ENCODE assay signal across 8 mouse cellular contexts in the genomic region with DNA sequence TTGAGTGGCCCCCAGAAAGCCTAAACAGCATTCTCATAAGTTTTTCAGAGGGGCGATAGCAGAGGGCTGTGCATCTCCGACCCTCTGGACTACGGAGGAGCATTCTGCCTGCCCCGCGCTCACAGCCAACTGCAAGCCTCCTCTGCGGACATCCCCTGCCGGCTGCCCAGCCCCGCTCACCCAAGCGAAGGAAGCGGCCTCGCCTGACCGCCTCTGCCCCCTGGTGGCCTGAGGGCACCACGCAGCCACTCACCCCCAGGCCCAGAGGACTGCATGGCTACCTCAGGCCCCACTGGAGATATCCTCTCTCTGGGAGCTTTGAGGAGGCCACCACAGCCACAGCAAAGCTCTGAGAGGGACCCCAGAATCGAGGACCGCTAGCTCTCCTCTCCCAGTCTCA. TPM values are rescaled to one million over a fixed set of nuclear protein-coding genes. Genes with fewer than 3 reads are reported as not detected.
DNase-seq lines count a peak whose midpoint lies in the region; ATAC-seq and TF ChIP-seq lines count a peak whose summit lies in the region.

No protein-coding gene starts in this region.

- H3K9me3 ChIP-seq in ES-E14 (ENCODE audit: control insufficient read depth, insufficient read depth, low read depth, low read length) = no peaks in the 10 kb centered on the region
- no peaks in the 10 kb centered on the region for H3K9me3 ChIP-seq in forebrain, embryonic 14.5 days (replicated peaks; ENCODE audit: control insufficient read depth, low read length)
- H3K9me3 ChIP-seq in lung, embryonic 16.5 days (ENCODE audit: control insufficient read depth, low read length) = no peaks in the 10 kb centered on the region

- H3K36me3 ChIP-seq in ES-E14 (ENCODE audit: control insufficient read depth, insufficient read depth, low read length, poor library complexity, severe bottlenecking) = no peaks in the 10 kb centered on the region
- no peaks in the 10 kb centered on the region for H3K36me3 ChIP-seq in forebrain, embryonic 14.5 days (ENCODE audit: control insufficient read depth, insufficient read depth, low read length)
- no peaks in the 10 kb centered on the region for H3K36me3 ChIP-seq in lung, embryonic 16.5 days (ENCODE audit: control insufficient read depth, insufficient read depth, low read length)

- peak overlapping the region in 1 of 2 experiments; percentile 23; a peak in 1 of 4 replicates for H3K4me3 ChIP-seq in ES-E14 (ENCODE audit: insufficient read depth in 1 of 2, low read depth in 1 of 2, low read length in 2 of 2, poor library complexity in 1 of 2, severe bottlenecking in 1 of 2)
- H3K4me3 ChIP-seq in forebrain, embryonic 14.5 days (ENCODE audit: low read depth, low read length) = no peak overlapping the region
- no peak overlapping the region for H3K4me3 ChIP-seq in lung, embryonic 16.5 days (ENCODE audit: low read length)

- DNase-seq in ES-E14 (ENCODE audit: low read depth, low spot score) = no peak
- DNase-seq in cerebellum, adult 11-12 months = peak; percentile 32
- DNase-seq in forebrain, embryonic 14.5 days (ENCODE audit: low spot score) = peak; percentile 68
- peak; percentile 83 to 92 for DNase-seq in heart, postnatal 14 days
- DNase-seq in kidney, postnatal 36 days = peak; percentile 46 to 88
- peak; percentile 48 for DNase-seq in ovary, adult 18-20 months (ENCODE audit: low spot score)
- peak; percentile 43 to 71 for DNase-seq in thymus, postnatal 10 days (ENCODE audit: low spot score in 2 of 2)

- peak overlapping the region; percentile 35 for H3K4me2 ChIP-seq in forebrain, embryonic 14.5 days (ENCODE audit: low read length)
- no peak overlapping the region for H3K4me2 ChIP-seq in lung, embryonic 16.5 days (ENCODE audit: low read depth, low read length)

- no peak overlapping the region for H3K9ac ChIP-seq in ES-E14 (ENCODE audit: insufficient read depth, low read depth, low read length, poor library complexity, severe bottlenecking)
- H3K9ac ChIP-seq in forebrain, embryonic 14.5 days (ENCODE audit: low read length) = peak overlapping the region; percentile 37; the same call in 1 of the 2 replicates
- H3K9ac ChIP-seq in lung, embryonic 16.5 days (ENCODE audit: low read length) = no peak overlapping the region

- no peaks in the 10 kb centered on the region for H3K4me1 ChIP-seq in ES-E14 (ENCODE audit: control insufficient read depth in 2 of 2, insufficient read depth in 2 of 2, low read length in 2 of 2, poor library complexity in 1 of 2)
- H3K4me1 ChIP-seq in forebrain, embryonic 14.5 days (ENCODE audit: control insufficient read depth, insufficient read depth, low read length) = peaks cover 22% of the 10 kb centered on the region
- H3K4me1 ChIP-seq in lung, embryonic 16.5 days (replicated peaks; ENCODE audit: control insufficient read depth, insufficient read depth, low read length) = peaks cover 12% of the 10 kb centered on the region

- 2% methylated on average over 15 of the region's 15 CpGs for WGBS in forebrain, embryonic 14.5 days
- whole genome bisulfite sequencing in lung, embryonic 16.5 days = 2% methylated on average over 15 of the region's 15 CpGs

- H3K27ac ChIP-seq in ES-E14 (ENCODE audit: insufficient read depth, low read depth, low read length, poor library complexity, severe bottlenecking) = no peak overlapping the region
- peak overlapping the region; percentile 60 for H3K27ac ChIP-seq in forebrain, embryonic 14.5 days (ENCODE audit: low read depth, low read length)
- H3K27ac ChIP-seq in lung, embryonic 16.5 days (ENCODE audit: low read length) = no peak overlapping the region

- no peaks in the 10 kb centered on the region for H3K27me3 ChIP-seq in forebrain, embryonic 14.5 days (replicated peaks; ENCODE audit: control insufficient read depth, insufficient read depth, low read length)
- H3K27me3 ChIP-seq in lung, embryonic 16.5 days (ENCODE audit: control insufficient read depth, insufficient read depth, low read depth, low read length) = no peaks in the 10 kb centered on the region

- intact Hi-C loops in heart, postnatal 14 days (cut with DNase I) = loop anchor here (1.0 to 2.0 kb wide), 2 partner anchors 439 to 489 kb away; no protein-coding TSS in a partner anchor

- ATAC-seq in forebrain, embryonic 14.5 days = peak; percentile 79
- peak; percentile 56 for ATAC-seq in lung, embryonic 16.5 days (ENCODE audit: low read depth)

- in situ Hi-C loops in ES-E14 (cut with MboI; ENCODE audit: low sequenced_read_pairs in 2 of 2, unreplicated experiment in 2 of 2) = no loop called here

TF ChIP-seq in ES-E14, 5 proteins besides CTCF, POLR2A, EP300 and RAD21:
- peak; percentile 38; the same call in 1 of the 2 replicates for TF ChIP-seq ZC3H11A (IDR thresholded peaks at IDR 0.05; ENCODE audit: borderline replicate concordance, low read depth, low read length)
- no peak for TF ChIP-seq ZNF384 (IDR thresholded peaks at IDR 0.05; ENCODE audit: low read depth, low read length)

RNA-seq across cellular contexts. Expression of a gene that starts 58.8 kb away (rescaled TPM):
- 8.6 and 13.6 TPM in 2 replicates for total RNA-seq in ES-E14 (2012; rRNA removed)
- 57.9 and 61.8 TPM in 2 replicates for polyA plus RNA-seq in forebrain, embryonic 14.5 days (2014; fragmentation: Nextera tagmentation; extraction: Ambion mirVana)
- 1 to 10 TPM; 2.7 to 3.1 TPM for total RNA-seq in heart, postnatal 14 days (2021)
- 702 and 746 TPM in 2 replicates for polyA plus RNA-seq in lung, embryonic 16.5 days (2015; fragmentation: Nextera tagmentation; extraction: Ambion mirVana)
